Mouse (Mus musculus): ENCODE results near the gene Daam2. TPM values are rescaled to one million over a fixed set of nuclear protein-coding genes. Genes with fewer than 3 reads are reported as not detected.
A peak's percentile ranks its signal among the peaks of the same experiment; 100 is the strongest.
"Not testable (repeated sequence)": the region's sequence is repeated elsewhere in the genome, so short reads cannot be mapped to it uniquely, and the experiment has no call there.

The Daam2 gene
- total RNA-seq, 2 experiments from 2014 or later: 55.9 to 57.1 TPM

DNA sequence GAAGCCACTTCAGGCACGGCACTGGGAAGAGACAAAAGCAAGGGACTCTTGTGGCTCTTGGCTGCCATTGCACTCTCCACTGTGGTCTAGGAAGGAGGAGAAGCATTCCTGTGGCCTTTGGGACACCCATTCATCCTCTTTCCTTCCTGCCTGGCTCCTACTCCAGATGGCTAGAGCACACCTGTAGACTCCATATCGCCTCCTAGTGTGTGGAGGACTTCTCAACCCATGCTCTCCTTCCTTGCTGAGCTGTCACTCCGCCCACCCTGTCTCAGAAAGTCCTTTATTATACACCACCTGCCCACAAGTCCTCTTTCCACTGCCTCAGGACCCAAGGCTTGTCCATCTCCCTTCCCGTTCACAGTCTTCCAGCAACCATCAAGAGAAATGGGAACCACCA is 70.9 kb downstream of the Daam2 start:
- DNase-seq (ENCODE audit: extremely low spot score in 1 of 2, low spot score in 1 of 2): no peak

DNA sequence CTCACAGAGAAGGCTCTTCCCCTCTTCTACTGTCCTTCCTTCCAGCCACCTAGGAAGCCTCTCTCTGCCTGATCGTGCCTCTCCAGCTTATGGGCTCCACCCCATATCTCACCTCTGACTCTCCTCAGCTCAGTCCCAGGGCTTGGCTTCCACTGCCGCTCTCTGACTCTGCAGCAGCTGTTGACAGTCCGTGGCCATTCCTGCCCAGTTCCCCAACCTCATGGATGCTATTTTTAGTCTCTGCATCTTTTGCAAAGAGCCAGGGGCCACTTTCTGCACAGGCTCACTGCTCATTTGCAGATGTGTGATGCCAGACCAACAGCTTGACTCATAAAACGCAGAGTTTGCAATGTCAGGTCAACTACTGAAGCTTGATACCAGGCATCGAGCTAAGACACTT is 75.0 kb downstream of the Daam2 start:
- no peak for DNase-seq (ENCODE audit: extremely low spot score in 1 of 2, low spot score in 1 of 2)

DNA sequence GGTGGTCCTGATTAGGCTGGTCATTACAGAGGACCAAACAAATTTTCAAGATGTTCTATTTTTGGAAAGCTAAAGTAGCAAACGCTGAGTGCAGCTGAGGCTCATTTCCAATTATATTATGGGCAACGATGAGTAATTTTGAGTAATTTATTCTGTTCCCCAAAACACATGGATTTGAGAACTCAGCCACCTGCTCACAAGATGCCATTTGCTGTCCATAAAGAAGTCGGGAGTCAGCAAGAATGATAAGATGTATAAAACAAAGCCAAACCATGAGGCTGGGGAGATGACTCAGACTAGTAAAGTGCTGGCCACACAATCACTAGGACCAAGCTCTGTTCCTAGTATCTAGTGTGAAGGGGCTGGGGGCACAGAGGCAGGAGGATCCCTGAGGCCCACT is 79.7 kb downstream of the Daam2 start:
- no peak for DNase-seq (ENCODE audit: extremely low spot score in 1 of 2, low spot score in 1 of 2)

GRCm38 (mm10) chr17:49481876-49482275 is 82.3 kb downstream of the Daam2 start:
- DNase-seq (ENCODE audit: extremely low spot score in 1 of 2, low spot score in 1 of 2): no peak

GRCm38 (mm10) chr17:49477370-49477769 is 86.8 kb downstream of the Daam2 start:
- DNase-seq (ENCODE audit: extremely low spot score in 1 of 2, low spot score in 1 of 2): no peak

DNA sequence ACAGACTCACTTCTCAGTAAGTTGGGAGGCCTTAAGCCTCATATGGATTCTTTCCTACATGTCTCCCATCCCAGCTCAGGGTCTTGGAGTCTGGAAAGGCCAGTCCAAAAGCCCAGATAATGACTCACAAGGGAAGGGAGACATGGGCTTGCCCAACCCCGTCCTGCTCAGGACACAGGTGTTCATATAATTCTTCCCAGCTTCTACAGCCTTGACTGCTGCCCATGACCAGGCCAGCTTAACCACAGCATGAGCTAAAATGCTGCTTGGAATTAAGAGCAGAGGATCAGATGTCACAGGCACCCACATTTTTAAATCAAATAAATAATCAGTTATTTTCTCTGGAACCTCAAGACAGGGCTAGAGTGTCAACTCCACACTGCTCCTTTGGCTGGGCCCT is 89.0 kb downstream of the Daam2 start:
- DNase-seq (ENCODE audit: extremely low spot score in 1 of 2, low spot score in 1 of 2): no peak

DNA sequence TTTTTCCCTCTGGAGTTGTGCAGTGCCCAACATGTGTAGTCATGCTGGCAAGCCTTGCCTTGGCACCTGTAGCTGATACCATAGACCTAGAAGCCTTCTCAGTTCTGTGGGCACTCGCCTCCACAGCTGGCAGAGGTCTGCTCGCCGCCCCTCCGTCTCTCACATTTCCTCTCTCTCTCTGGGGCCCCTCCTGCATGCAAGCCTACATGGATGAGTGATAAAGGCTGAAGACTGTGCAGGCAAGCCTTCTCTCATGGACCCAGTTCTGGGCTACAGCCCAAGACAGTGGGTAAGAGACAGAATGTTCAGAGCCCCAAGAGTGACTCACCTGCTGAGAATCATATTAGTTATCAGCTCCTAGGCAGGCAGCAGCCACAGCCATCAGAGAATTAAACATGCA is 90.1 kb downstream of the Daam2 start:
- DNase-seq (ENCODE audit: extremely low spot score in 1 of 2, low spot score in 1 of 2): no peak

GRCm38 (mm10) chr17:49472626-49473025 is 91.5 kb downstream of the Daam2 start:
- DNase-seq (ENCODE audit: extremely low spot score in 1 of 2, low spot score in 1 of 2): no peak

GRCm38 (mm10) chr17:49468223-49468622 is 95.9 kb downstream of the Daam2 start:
- peak; percentile 70 to 87 for DNase-seq (ENCODE audit: extremely low spot score in 1 of 2, low spot score in 1 of 2)

- DNase-seq (ENCODE audit: extremely low spot score in 1 of 2, low spot score in 1 of 2): no peak
Observed at GRCm38 (mm10) chr17:49464884-49465283, 99.3 kb downstream of the Daam2 start.

- no peak for DNase-seq (ENCODE audit: extremely low spot score in 1 of 2, low spot score in 1 of 2)
Observed at GRCm38 (mm10) chr17:49458386-49458785, 105.8 kb downstream of the Daam2 start.

- no peak for DNase-seq (ENCODE audit: extremely low spot score in 1 of 2, low spot score in 1 of 2)
Observed at GRCm38 (mm10) chr17:49457833-49458232, 106.3 kb downstream of the Daam2 start.

- no peak for DNase-seq (ENCODE audit: extremely low spot score in 1 of 2, low spot score in 1 of 2)
Observed at GRCm38 (mm10) chr17:49456334-49456733, 107.8 kb downstream of the Daam2 start.

- no peak for DNase-seq (ENCODE audit: extremely low spot score in 1 of 2, low spot score in 1 of 2)
Observed at GRCm38 (mm10) chr17:49450922-49451321, 113.2 kb downstream of the Daam2 start.

- no peak for DNase-seq (ENCODE audit: extremely low spot score in 1 of 2, low spot score in 1 of 2)
Observed at GRCm38 (mm10) chr17:49449230-49449608, 114.9 kb downstream of the Daam2 start.

- no peak for DNase-seq (ENCODE audit: extremely low spot score in 1 of 2, low spot score in 1 of 2)
Observed at GRCm38 (mm10) chr17:49448570-49449229, 115.4 kb downstream of the Daam2 start.

GRCm38 (mm10) chr17:49442841-49443240 is 121.3 kb downstream of the Daam2 start:
- not testable (repeated sequence) for DNase-seq (ENCODE audit: extremely low spot score in 1 of 2, low spot score in 1 of 2)

DNA sequence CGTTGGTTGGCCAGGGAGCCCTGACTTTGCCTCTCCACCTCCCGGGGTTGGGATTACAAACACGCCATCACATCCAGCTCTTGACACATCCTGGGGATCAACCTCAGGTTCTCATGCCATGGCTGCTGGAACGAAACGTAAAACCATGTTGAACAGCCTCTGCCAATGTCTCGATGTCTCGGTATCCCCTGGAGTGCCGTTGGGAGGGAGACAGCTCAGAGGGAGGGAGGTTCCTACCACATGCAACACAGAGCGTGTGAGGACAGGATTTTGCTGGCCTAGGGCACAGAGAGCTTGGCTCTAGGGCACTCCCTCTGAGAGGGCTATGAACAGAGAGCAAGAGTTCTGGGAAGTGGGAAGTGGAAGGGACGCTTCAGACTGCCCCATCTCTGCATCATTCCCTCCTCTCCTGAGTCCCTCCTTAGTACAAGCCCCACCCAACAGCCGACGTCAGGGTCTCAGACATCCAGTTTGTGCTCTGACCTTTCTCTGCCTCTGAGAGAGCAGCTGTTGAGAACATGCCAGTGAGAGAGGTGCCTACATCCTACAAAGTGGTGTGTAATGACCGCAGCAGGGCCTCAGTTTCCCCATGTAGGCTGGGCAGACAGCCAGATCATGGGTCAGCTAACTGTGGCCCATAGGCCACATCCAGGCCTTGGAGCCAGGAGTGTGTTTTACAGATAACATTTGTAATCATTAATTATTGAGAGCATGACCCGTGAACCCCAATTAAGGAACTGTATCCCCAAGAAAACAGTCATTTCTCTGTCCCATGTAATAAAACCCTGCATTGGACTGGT is 123.6 kb downstream of the Daam2 start:
- no peak for DNase-seq (ENCODE audit: extremely low spot score in 1 of 2, low spot score in 1 of 2)

GRCm38 (mm10) chr17:49439706-49440105 is 124.4 kb downstream of the Daam2 start:
- DNase-seq (ENCODE audit: extremely low spot score in 1 of 2, low spot score in 1 of 2): no peak

DNA sequence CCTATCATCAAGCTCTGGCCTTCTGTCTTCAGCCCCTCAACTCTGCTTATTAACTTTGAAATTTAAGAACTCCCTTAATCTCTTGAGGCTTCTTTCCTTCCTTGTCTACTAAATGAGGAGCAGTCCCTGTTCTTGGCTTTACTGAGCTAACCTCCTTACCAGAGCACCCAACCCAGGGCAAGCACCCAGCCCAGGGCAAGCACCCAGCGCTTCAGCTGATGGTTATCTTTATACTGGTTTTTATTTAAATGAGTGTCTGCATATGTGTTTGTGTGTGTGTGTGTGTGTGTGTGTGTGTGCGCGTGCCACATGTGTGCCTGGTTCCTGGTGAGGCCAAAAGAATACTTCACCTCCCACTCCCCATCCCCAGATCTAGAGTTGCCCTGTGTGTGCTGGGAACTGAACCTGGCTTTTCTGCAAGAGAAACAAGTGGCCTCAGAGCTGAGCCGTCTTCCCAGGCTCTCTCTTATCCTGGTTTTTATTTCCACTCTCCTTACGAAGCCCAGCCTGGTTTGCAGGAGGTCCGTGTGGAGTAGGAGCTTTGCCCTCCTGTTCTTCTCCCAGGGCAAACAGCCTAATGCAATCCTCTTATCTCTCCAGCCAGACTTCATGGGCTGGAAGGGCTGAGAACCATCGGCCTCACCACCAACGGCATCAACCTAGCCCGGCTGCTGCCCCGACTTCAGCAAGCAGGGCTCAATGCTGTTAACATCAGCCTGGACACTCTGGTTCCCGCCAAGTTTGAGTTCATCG is 125.1 kb downstream of the Daam2 start:
- DNase-seq (ENCODE audit: extremely low spot score in 1 of 2, low spot score in 1 of 2): no peak

GRCm38 (mm10) chr17:49437306-49437705 is 126.8 kb downstream of the Daam2 start:
- DNase-seq (ENCODE audit: extremely low spot score in 1 of 2, low spot score in 1 of 2): not testable (repeated sequence)

Measured in layer of hippocampus, postnatal 25 days (tissue).